Mouse (Mus musculus) limb, embryonic 15.5 days (tissue): ENCODE data around the gene Hephl1. TPM values are rescaled to one million over a fixed set of nuclear protein-coding genes. Genes with fewer than 3 reads are reported as not detected.

Experiments used
- ATAC-seq: fragments of 200-750 bp; cut with Nextera tagmentation; 2 replicates; pipeline ENCODE4 v1.8.0; 2017; ENCODE audit warnings: low read depth, moderate TSS enrichment; ENCODE audit not compliant: insufficient number of reproducible peaks, low FRiP score, low TSS enrichment
- H3K27ac ChIP-seq: fragments of 300-500 bp; sonication (generic); 2 replicates; pipeline ENCODE4 v1.5.1; 2015; ENCODE audit warnings: moderate library complexity, mild to moderate bottlenecking, inconsistent platforms
- H3K27me3 ChIP-seq: fragments of 300-500 bp; sonication (generic); 2 replicates; pipeline ENCODE4 v1.6.1; 2015; ENCODE audit warnings: inconsistent platforms
- H3K36me3 ChIP-seq: fragments of 300-500 bp; sonication (generic); 2 replicates; pipeline ENCODE4 v1.6.1; 2015; ENCODE audit warnings: inconsistent platforms
- H3K4me1 ChIP-seq: fragments of 300-500 bp; sonication (generic); 2 replicates; pipeline ENCODE4 v1.6.1; 2015; ENCODE audit warnings: inconsistent platforms
- H3K4me2 ChIP-seq: fragments of 300-500 bp; sonication (generic); 2 replicates; pipeline ENCODE4 v1.6.1; 2015; ENCODE audit warnings: mild to moderate bottlenecking, inconsistent platforms
- H3K4me3 ChIP-seq: fragments of 300-500 bp; sonication (generic); 2 replicates; pipeline ENCODE4 v1.5.1; 2015; ENCODE audit warnings: mild to moderate bottlenecking, inconsistent platforms
- H3K9ac ChIP-seq: fragments of 300-500 bp; sonication (generic); 2 replicates; pipeline ENCODE4 v1.6.1; 2015; ENCODE audit warnings: inconsistent platforms
- H3K9me3 ChIP-seq: fragments of 300-500 bp; sonication (generic); 2 replicates; pipeline ENCODE4 v1.6.1; 2016; ENCODE audit warnings: inconsistent platforms
- WGBS: fragments of 180-500 bp; shearing (Covaris S2); methylation state at CpG from one replicate; pipeline ENCODE4 v1.1.7; 2015; 5-methylcytosine and 5-hydroxymethylcytosine counted together
- polyA plus RNA-seq: library from polyadenylated mRNA; unstranded; fragments of >200 nt; fragmentation: Nextera tagmentation; extraction: Ambion mirVana; gene quantifications from 2 replicates; pipeline ENCODE4 v1.2.1, GENCODE M21; 2015

Hephl1 gene
- polyA plus RNA-seq, 1 experiment from 2014 or later = 0.17 TPM

DNA sequence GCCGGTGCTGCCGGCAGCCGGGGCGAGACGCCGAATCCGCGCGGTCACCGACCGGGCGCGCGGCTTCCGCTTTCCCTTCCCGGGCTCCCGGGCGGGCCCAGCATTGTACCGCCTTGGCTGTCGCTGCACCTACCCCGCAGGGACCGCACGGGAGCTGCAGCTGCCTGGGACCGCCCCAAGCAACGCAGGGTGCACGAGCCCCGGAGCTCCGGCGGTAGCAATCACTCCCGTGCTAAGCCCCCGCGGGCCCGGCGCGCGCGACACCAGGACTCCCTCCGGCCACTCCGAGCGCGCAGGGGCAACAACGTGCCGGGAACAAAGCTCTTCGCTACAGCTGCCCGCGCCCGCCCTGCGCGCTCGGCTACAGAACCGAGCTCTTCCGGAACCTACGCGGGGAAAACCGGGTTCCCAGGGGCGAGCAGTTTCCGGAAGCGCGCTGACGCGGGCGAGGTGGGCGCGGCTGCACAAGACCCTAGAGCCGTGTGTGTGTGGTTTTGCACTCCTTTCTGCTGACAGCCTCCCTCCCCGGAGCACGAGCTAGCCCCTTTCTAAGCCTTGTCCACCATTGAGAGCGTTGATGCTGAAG lies 66.7 kb downstream of the Hephl1 start, which contains the start of gene Panx1:
Panx1 (minus strand) TSS at position 395 of the 586 bp plus-strand sequence.
- peak; percentile 74 for ATAC-seq

DNA sequence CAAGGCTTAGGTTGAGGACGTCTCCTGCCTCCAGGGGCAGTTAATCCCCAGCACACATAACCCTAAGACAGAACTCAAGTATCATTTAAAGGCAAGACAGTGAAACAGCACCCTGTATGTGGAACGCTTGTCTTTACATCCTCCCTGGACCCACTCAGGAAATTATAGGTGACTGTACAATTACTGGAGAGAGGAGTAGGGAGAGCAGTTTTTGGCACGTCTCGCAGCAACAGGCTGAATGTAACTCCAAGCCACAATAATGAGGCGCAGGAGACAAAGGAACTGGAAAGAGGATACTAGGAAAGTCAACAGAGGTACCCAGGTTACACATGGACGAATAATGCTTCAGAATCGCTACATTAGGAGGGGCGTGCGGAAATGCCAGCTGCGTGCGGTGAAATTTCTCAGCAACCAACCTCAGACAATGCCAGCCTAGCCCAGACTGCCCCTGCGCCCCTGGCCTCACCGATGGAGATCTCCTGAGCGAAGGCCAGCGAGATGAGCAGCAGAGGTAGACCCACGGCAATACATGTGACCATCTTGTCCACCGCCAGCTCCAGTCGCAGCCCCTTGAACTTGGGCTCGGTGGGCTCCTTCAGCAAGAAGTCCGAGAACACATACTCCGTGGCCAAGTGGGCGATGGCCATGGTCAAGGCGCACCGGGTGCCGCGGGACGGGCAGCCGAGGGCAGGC lies 67.4 kb downstream of the Hephl1 start:
- Histone ChIP-seq H3K27ac (peak overlapping the region; percentile 87), H3K4me2 (peak overlapping the region; percentile 80), H3K36me3 (no peaks in the 10 kb centered on the region), H3K4me1 (peaks cover 21% of the 10 kb centered on the region), H3K27me3 (no peaks in the 10 kb centered on the region), H3K9ac (peak overlapping the region; percentile 74), H3K9me3 (no peaks in the 10 kb centered on the region), H3K4me3 (peak overlapping the region; percentile 90)
- no peak; the same call in 1 of the 2 replicates for ATAC-seq
- under 1% methylated on average over 28 of the region's 28 CpGs for WGBS

More for the DNA sequence above, 66.7 kb downstream of the Hephl1 start, which contains the start of gene Panx1:
- Histone ChIP-seq H3K9me3 (no peaks in the 10 kb centered on the region), H3K4me2 (peak within 1 kb of the TSS; percentile 80), H3K9ac (peak within 1 kb of the TSS; percentile 74), H3K36me3 (no peaks in the 10 kb centered on the region), H3K4me1 (peaks cover 21% of the 10 kb centered on the region), H3K27me3 (no peaks in the 10 kb centered on the region), H3K4me3 (peak within 1 kb of the TSS; percentile 90), H3K27ac (peak within 1 kb of the TSS; percentile 87)
- under 1% methylated on average over 68 of the region's 68 CpGs for WGBS

DNA sequence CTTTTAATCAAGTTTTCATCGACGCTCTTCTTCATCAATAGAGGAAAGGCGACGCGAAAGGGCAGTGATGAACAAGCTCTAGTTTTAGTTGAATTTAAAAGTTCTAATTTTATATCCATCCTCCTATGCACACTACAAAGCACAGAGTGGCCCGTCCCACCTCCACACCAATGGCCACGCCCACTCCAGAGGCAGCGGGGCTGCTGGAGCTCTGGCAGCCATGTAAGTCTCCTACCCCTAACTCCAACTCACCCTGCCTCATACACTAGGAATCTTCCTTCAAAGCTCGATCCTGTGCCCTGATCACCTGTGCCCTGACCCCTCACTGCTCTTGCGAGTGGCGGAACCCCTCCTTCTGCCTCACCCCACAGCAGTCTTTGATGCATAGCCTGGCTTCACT lies 70.4 kb downstream of the Hephl1 start:
- H3K36me3 ChIP-seq = no peaks in the 10 kb centered on the region
- WGBS = 87% methylated on average over 11 of the region's 11 CpGs
- no peak overlapping the region for H3K27ac ChIP-seq
- no peaks in the 10 kb centered on the region for H3K9me3 ChIP-seq
- no peaks in the 10 kb centered on the region for H3K27me3 ChIP-seq
- H3K4me2 ChIP-seq = no peak overlapping the region
- no peak overlapping the region for H3K4me3 ChIP-seq
- no peak overlapping the region for H3K9ac ChIP-seq
- no peak for ATAC-seq
- peaks cover 21% of the 10 kb centered on the region for H3K4me1 ChIP-seq

DNA sequence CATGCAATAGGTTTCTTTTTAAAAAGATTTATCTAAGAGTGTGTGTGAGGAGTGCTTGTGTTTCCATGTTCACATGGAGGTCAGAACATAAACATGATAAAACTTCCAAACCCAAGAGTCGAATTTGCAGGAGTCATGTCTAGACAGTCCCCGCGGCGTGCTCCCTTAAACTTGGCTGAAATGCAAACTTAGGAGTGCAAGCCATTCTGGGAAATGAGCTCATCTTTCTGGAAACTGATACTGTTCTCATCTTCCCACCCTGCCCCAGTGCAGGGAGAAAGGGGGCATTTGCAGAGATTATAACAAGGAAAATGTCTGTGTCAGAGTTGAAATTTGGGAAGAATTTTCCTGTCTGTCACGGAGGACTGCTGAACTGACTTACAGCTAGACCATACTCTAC lies 72.1 kb downstream of the Hephl1 start:
- H3K4me3 ChIP-seq = no peak overlapping the region
- H3K36me3 ChIP-seq = no peaks in the 10 kb centered on the region
- H3K4me1 ChIP-seq = peaks cover 21% of the 10 kb centered on the region
- H3K27ac ChIP-seq = no peak overlapping the region
- H3K9ac ChIP-seq = no peak overlapping the region
- ATAC-seq = no peak
- H3K27me3 ChIP-seq = no peaks in the 10 kb centered on the region
- H3K4me2 ChIP-seq = no peak overlapping the region
- H3K9me3 ChIP-seq = no peaks in the 10 kb centered on the region
- WGBS = 82% methylated on average over 5 of the region's 5 CpGs

DNA sequence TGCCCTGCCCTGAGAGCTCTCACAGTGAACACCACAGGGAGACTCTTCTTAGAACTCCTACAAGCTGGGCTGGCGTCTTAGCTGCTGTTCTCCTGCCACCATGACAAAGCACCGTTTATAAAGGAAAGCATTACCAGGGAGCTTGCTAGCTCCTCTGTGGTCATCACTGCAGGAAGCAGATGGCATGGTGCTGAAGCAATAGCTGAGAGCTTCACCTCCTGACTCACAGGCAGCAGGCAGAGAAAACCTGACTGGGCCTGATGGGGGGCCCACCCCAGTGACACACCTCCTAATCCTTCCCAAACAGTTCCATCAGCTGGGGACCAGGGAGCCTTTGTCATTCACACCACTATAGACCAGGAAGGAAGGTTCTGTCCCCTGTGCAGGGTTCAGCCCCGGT lies 74.2 kb downstream of the Hephl1 start:
- Histone ChIP-seq H3K36me3 (no peaks in the 10 kb centered on the region), H3K4me1 (peaks cover 7% of the 10 kb centered on the region; the same call in 1 of the 2 replicates), H3K9me3 (no peaks in the 10 kb centered on the region), H3K4me3 (no peak overlapping the region), H3K4me2 (no peak overlapping the region), H3K27me3 (no peaks in the 10 kb centered on the region), H3K27ac (no peak overlapping the region), H3K9ac (no peak overlapping the region)
- no peak for ATAC-seq
- 67% methylated on average over 3 of the region's 3 CpGs for WGBS

DNA sequence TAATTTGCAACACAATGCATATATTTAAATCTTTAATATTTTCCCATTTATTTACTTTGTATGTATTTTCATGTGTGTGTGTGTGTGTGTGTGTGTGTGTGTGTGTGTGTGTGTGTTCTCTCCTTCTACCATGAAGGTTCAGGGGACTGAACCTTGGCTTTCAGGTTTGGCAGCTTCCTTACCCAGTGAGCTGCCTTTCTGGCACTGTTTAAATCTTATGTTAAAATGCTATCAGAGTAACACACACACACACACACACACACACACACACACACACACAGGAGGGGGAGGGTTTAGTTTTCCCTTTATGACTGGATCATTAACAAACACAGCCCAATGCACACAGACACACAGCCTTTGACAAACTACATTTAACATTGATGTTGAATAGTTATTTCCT lies 74.7 kb downstream of the Hephl1 start:
- no peaks in the 10 kb centered on the region for H3K36me3 ChIP-seq
- H3K4me1 ChIP-seq = 0 out of 2 replicates have a peak, but pooled peaks cover 7% of the 10 kb centered on the region
- no peaks in the 10 kb centered on the region for H3K9me3 ChIP-seq
- no peak overlapping the region; the same call in 1 of the 2 replicates for H3K27ac ChIP-seq
- ATAC-seq = no peak
- no peaks in the 10 kb centered on the region for H3K27me3 ChIP-seq
- no peak overlapping the region for H3K4me2 ChIP-seq
- no peak overlapping the region for H3K4me3 ChIP-seq
- H3K9ac ChIP-seq = no peak overlapping the region

DNA sequence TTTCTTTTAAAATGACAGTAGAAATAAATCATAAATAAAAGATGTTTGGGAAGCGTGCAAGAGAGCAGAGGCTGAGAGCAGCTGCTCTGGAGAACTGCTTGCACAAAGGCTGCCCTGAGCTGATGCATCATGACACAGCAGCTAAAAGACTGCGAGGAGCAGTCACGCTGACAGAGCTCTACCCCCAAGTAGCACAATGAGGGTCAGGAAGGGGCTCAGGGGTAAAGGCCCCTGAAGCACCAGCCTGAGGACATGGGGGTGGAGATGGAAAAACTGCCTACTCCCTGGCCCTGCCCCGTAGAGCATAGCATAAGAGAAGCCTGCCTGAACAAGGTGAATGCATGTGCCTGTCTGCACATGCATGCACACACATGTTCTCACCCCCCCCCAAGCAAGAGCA lies 75.1 kb downstream of the Hephl1 start:
- H3K27me3 ChIP-seq = no peaks in the 10 kb centered on the region
- H3K9ac ChIP-seq = no peak overlapping the region
- no peaks in the 10 kb centered on the region for H3K36me3 ChIP-seq
- no peak overlapping the region for H3K4me2 ChIP-seq
- ATAC-seq = no peak
- H3K27ac ChIP-seq = no peak overlapping the region; the same call in 1 of the 2 replicates
- 0 out of 2 replicates have a peak, but pooled peaks cover 7% of the 10 kb centered on the region for H3K4me1 ChIP-seq
- no peaks in the 10 kb centered on the region for H3K9me3 ChIP-seq
- H3K4me3 ChIP-seq = no peak overlapping the region
- 64% methylated on average over 4 of the region's 4 CpGs for WGBS

DNA sequence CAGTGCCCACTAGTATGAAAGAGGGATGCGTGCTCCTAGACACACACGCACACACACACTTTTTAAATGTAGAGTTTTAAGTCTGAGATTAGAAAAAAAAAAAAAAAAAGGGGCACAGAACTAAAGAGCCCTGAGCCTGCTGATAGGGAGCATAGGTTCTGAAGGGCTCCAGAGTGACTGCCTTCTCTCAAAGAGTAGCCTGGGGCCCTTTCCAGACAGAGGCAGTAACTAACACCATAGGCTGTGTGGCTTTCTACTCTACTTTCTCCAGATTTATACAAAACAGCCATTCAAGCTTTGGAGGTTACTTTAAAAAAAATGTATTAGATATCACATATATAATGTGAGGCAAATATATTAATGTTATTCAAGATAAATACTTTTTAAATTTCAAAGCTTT lies 75.5 kb downstream of the Hephl1 start:
- Histone ChIP-seq H3K27ac (no peak overlapping the region), H3K4me3 (no peak overlapping the region), H3K27me3 (no peaks in the 10 kb centered on the region), H3K36me3 (no peaks in the 10 kb centered on the region), H3K9me3 (no peaks in the 10 kb centered on the region), H3K9ac (no peak overlapping the region), H3K4me1 (0 out of 2 replicates have a peak, but pooled peaks cover 5% of the 10 kb centered on the region), H3K4me2 (no peak overlapping the region)
- 81% methylated on average over 2 of the region's 2 CpGs for WGBS
- ATAC-seq = no peak

DNA sequence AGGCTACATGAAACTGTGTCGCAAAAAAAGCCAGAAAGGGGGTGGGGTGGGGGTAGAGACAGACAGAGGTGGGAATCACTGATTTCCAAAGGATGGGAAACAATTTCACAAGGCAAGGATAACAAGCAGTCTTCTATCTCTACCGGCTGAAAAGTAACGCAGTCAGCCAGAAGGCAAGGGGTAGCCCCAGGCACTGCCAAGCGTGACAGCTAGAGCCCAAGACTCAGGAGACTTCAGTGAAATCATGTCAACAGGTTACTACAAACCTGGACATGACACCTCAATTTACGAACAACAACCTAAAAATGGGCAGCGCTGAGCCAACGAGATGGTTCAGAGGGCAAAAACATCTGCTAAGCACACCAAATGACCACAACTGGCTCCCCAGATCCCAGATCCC lies 75.9 kb downstream of the Hephl1 start:
- Histone ChIP-seq H3K4me2 (no peak overlapping the region), H3K4me1 (0 out of 2 replicates have a peak, but pooled peaks cover 5% of the 10 kb centered on the region), H3K27ac (no peak overlapping the region), H3K4me3 (no peak overlapping the region), H3K27me3 (no peaks in the 10 kb centered on the region), H3K36me3 (no peaks in the 10 kb centered on the region), H3K9me3 (no peaks in the 10 kb centered on the region), H3K9ac (no peak overlapping the region)
- 87% methylated on average over 7 of the region's 7 CpGs for WGBS
- ATAC-seq = no peak

DNA sequence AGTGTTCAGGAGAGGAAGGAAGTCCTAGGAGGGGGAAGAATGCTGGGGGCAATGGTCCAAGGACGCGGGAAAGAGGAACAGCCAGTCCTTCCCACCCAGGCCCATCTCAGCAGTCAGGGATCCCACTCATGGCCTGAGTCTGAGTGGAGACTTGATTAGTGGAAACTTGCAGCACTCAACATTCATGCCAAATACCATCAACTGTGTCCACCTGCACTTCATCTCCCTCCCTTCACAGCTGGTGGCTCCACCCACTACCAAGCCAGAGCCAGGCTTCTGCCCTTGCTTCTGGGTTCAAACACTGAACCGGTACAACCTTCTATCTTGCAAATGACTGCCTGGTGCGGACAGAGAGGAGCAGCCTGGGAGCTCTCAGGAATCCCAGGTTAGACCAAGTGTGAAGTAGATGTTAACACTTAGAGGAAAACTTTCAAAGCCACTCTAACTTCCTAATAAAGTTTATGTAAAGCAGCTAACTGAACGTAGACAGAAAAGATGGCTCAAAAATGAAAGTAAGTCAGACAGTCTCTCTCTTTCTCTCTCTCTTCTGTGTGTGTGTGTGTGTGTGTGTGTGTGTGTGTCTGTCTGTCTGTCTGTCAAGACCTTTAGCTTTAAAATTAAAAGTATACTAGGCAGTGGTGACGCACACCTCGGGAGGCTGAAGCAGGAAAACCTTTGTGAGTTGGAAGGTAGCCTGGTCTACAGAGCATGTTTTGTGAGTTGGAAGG lies 77.2 kb downstream of the Hephl1 start:
- WGBS = 80% methylated on average over 7 of the region's 7 CpGs

DNA sequence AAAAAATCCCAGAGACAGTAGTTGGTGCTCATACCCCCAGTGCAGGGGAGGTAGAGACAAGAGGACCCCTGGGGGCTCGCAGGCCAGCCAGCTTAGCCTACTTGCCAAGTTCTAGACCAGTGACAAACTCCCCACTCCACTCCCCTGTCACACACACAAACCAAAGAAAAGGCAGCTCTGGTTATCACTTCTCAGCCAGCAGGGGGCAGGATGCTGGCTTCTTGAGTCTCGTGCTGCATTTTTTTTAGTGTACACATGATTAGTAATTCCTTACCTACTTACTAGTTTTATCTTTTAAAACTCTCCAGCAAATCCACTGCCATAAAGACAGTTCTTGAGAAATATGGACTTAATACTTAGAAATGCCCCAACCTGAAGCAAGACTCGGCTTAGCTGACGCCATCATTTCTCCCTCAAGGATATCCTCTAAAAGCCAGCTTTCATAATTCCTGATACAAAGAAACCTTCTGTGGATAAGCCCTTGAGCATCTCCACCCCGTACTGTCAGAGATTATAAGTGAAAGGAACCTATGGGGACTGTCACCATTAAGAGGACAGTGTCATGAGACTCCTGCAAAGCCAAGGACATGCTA lies 78.2 kb downstream of the Hephl1 start:
- Histone ChIP-seq H3K9me3 (no peaks in the 10 kb centered on the region), H3K27ac (no peak overlapping the region), H3K27me3 (no peaks in the 10 kb centered on the region), H3K4me2 (no peak overlapping the region), H3K4me1 (peaks cover 3% of the 10 kb centered on the region; the same call in 1 of the 2 replicates), H3K9ac (no peak overlapping the region), H3K36me3 (no peaks in the 10 kb centered on the region), H3K4me3 (no peak overlapping the region)
- WGBS = 69% methylated on average over 5 of the region's 5 CpGs
- ATAC-seq = no peak

More for the DNA sequence above, 77.2 kb downstream of the Hephl1 start:
- H3K4me1 ChIP-seq = peaks cover 3% of the 10 kb centered on the region; the same call in 1 of the 2 replicates
- no peak overlapping the region for H3K9ac ChIP-seq
- no peaks in the 10 kb centered on the region for H3K27me3 ChIP-seq
- H3K36me3 ChIP-seq = no peaks in the 10 kb centered on the region
- H3K27ac ChIP-seq = no peak overlapping the region
- H3K9me3 ChIP-seq = no peaks in the 10 kb centered on the region
- ATAC-seq = no peak
- no peak overlapping the region for H3K4me3 ChIP-seq
- no peak overlapping the region for H3K4me2 ChIP-seq
